Mouse (Mus musculus) bone marrow, adult 2 months (tissue): ENCODE results near the gene Txndc2.

Source experiments
- CTCF ChIP-seq: fragments of 200-500 bp; IDR thresholded peaks from 2 replicates; pipeline ENCODE4 v1.5.1; 2011; ENCODE audit warnings: low read length, control low read depth; ENCODE audit not compliant: control insufficient read depth, insufficient read depth
- POLR2A ChIP-seq: fragments of 200-500 bp; IDR thresholded peaks from 2 replicates; pipeline ENCODE4 v1.6.1; 2011; ENCODE audit warnings: low read depth, mild to moderate bottlenecking, control low read depth, low read length, borderline replicate concordance; ENCODE audit not compliant: control insufficient read depth

DNA sequence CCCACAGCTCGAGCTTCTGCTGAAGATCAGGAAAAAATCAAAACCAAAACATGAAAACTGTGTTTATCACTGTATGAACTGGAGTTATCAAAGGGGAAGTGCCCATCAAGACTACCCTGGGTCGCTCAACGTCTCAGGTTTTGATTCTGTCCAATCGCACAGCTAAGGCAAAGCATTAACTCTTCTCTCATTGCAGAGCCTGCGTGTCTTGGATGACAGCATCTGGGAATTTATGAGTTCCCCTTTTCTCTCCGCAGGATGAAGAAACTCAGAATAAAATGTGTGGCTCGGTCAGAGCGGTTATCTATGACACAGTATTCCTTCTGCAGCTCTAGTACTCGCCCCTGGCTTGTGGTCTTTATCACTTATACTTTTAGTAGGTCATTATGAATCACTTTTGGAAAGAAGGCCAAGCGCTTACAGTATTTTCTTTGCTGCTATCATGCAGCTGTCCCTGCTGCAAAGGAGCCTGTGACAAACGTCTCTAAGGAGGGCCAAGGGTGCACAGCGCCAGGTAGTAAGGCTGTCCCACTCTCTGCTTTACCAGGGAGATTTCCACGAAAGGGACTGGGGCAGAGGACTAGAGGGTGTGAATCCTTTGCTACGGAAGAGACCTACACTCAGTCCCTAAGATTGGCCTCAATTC lies 6.1 kb downstream of the Txndc2 start:
- no peak for TF ChIP-seq POLR2A
- no peak for TF ChIP-seq CTCF
